Mouse (Mus musculus) T-helper 17 cell (primary cell): Measurements from ENCODE around the gene Bax.

Source experiments
- in situ Hi-C, 2 experiments: fragments of 300-600 bp; cut with MboI, MseI; formaldehyde crosslinking; loops; 1 replicate in 1 of 2; 2 replicates in 1 of 2; pipeline ENCODE4 v1.15.1; 2025; ENCODE audit warnings: high pct_unique_total_duplicates in 2 of 2

Bax gene

DNA sequence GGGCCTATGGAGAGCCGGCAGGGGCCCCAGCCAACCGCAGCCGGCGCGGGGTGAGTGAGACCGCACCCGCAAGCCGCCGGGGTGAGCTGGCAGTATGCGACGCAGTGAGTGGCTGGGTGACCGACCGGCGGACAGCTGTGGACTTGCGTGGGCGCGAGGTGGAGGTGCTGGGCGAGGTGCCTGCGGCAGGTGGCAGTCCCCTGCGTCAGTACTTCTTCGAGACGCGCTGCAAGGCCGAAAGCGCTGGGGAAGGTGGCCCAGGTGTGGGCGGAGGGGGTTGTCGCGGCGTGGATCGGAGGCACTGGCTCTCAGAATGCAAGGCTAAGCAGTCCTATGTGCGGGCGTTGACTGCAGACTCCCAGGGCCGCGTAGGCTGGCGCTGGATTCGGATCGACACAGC, 51.1 kb downstream of the Bax start:
- in situ Hi-C loops, result no loop called here

DNA sequence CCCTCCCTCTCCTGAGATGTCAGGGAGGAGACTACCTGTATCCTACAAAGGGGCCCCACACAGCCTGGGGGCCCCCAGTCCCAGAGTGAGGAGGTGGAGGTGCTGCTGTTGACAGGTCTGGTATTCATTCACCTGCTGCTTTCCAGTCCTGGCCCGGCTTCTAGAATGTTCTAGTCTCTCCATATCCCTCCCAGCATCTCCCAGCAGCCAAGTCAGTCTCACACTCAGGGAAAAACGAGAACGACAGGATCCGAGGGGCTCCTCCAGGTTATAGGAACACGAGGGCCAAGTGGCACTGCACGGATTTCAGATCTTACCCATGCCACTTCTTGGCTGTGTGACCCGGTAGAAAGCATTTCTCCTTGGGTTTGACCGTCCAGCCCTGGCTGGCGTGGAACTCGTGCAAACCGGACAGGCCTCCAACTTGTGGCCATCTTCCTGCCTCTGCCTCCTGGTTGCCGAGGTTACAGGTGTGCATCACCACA, 51.9 kb downstream of the Bax start:
- in situ Hi-C loops, result no loop called here

GRCm38 (mm10) chr7:45413864-45414739, 52.6 kb downstream of the Bax start:
- in situ Hi-C loops, result no loop called here

DNA sequence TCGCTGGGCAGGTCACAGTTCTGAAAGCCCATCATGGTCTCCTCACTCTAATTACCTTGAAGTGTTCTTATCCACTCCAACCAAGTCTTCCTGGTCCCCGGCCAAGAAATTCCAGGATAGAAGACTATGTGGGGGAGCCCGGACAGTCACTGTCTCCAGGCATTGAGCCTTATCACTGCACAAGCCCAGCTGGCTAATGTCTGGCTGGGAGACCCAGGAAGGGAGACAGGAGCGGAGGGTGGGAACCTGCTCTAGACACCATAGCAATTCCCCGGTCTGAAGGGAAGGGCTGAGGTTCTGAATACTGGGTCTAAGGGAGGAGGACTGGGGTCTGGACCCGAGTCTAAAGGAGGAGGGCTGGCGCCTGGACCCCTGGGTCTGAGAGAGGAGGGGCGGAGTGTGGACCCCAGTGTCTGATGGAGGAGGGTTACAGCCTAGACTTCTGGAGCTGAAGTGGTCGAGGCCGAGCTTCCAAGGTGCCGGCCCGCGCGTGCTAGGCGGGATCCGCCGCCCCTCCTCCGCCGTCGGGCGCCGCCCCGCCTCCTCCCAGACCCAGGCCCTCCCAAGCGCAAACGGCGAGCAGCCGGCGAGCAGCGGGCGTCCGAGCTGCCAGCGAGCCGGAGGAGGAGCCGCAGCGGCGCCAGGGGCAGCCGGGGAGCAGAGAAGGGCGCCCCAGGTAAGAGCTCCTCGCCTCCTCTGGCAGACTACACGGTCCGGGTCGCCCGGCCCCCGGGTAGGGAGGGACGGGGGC, 53.4 kb downstream of the Bax start, which contains the start of gene Ntf5:
Gene Ntf5 (plus strand): TSS at position 583 of the 751 bp plus-strand sequence.
- in situ Hi-C loops, result no loop called here

GRCm38 (mm10) chr7:45412421-45412820, 54.3 kb downstream of the Bax start:
- in situ Hi-C loops, result no loop called here
